Mouse (Mus musculus) MEL (cell line): Measurements from ENCODE around the gene Fign. TPM values are rescaled to one million over a fixed set of nuclear protein-coding genes. Genes with fewer than 3 reads are reported as not detected.

ENCODE experiments used
- DNase-seq: peaks from one replicate; pipeline ENCODE4 v3.0.0; 2011; ENCODE audit warnings: low read depth, low spot score
- H3K27ac ChIP-seq: 2 replicates; pipeline ENCODE4 v1.5.1; 2012; ENCODE audit warnings: low read depth, mild to moderate bottlenecking, control low read depth, low read length, moderate library complexity; ENCODE audit not compliant: control insufficient read depth
- H3K27me3 ChIP-seq, 2 experiments: fragments of 150-350 bp in 1 of 2; sonication (generic) in 1 of 2; 2 replicates each; pipeline ENCODE4 v1.6.1; 2012; ENCODE audit warnings: low read length in 2 of 2, mild to moderate bottlenecking in 2 of 2, improper control_type of control experiment in 1 of 2, moderate library complexity in 1 of 2; ENCODE audit not compliant: insufficient read depth in 2 of 2, control insufficient read depth in 1 of 2
- H3K36me3 ChIP-seq, 2 experiments: 2 replicates each; pipeline ENCODE4 v1.6.1; 2012 to 2014; ENCODE audit warnings: low read length in 2 of 2, improper control_type of control experiment in 1 of 2, inconsistent platforms in 1 of 2, mild to moderate bottlenecking in 1 of 2; ENCODE audit not compliant: insufficient read depth in 2 of 2, control insufficient read depth in 1 of 2
- H3K4me1 ChIP-seq, 2 experiments: fragments of 150-350 bp in 1 of 2; sonication (generic) in 1 of 2; 2 replicates each; pipeline ENCODE4 v1.6.1; 2012; ENCODE audit warnings: low read length in 2 of 2, improper control_type of control experiment in 1 of 2, mild to moderate bottlenecking in 1 of 2; ENCODE audit not compliant: insufficient read depth in 2 of 2, control insufficient read depth in 1 of 2
- H3K4me3 ChIP-seq, 2 experiments: fragments of 150-350 bp in 1 of 2; sonication (generic) in 1 of 2; 2 replicates each; pipeline ENCODE4 v1.5.1; 2012; ENCODE audit warnings: low read depth in 2 of 2, low read length in 2 of 2, mild to moderate bottlenecking in 2 of 2, moderate library complexity in 2 of 2, control low read depth in 1 of 2, improper control_type of control experiment in 1 of 2; ENCODE audit not compliant: control insufficient read depth in 1 of 2, insufficient read depth in 1 of 2
- H3K79me2 ChIP-seq: 2 replicates; pipeline ENCODE4 v1.6.1; 2012; ENCODE audit warnings: mild to moderate bottlenecking, low read length, moderate library complexity; ENCODE audit not compliant: control insufficient read depth, poor library complexity, insufficient read depth
- H3K9ac ChIP-seq: 2 replicates; pipeline ENCODE4 v1.6.1; 2012; ENCODE audit warnings: low read depth, mild to moderate bottlenecking, control low read depth, low read length, moderate library complexity; ENCODE audit not compliant: control insufficient read depth, poor library complexity, severe bottlenecking
- H3K9me3 ChIP-seq: fragments of 150-350 bp; sonication (generic); replicated peaks from 2 replicates; pipeline ENCODE4 v1.6.1; 2012; ENCODE audit warnings: mild to moderate bottlenecking, low read length, improper control_type of control experiment, moderate library complexity; ENCODE audit not compliant: insufficient read depth
- BHLHE40 ChIP-seq: IDR thresholded peaks from 2 replicates; pipeline ENCODE4 v1.6.1; 2012; ENCODE audit warnings: low read depth, mild to moderate bottlenecking, inconsistent platforms, low read length, improper control_type of control experiment, borderline replicate concordance
- CHD1 ChIP-seq: IDR thresholded peaks from 2 replicates; pipeline ENCODE4 v1.6.1; 2012; ENCODE audit warnings: low read depth, mild to moderate bottlenecking, inconsistent platforms, low read length, improper control_type of control experiment
- CTCF ChIP-seq, 3 experiments: IDR thresholded peaks in 2 of 3; conservative IDR thresholded peaks in 1 of 3; 2 replicates each; pipeline ENCODE4 v1.5.1; 2011 to 2012; ENCODE audit warnings: low read length in 3 of 3, low read depth in 2 of 3, mild to moderate bottlenecking in 2 of 3, improper control_type of control experiment in 1 of 3, inconsistent platforms in 1 of 3, mixed read lengths in 1 of 3, moderate library complexity in 1 of 3; ENCODE audit not compliant: control insufficient read depth in 1 of 3, insufficient read depth in 1 of 3, poor library complexity in 1 of 3, severe bottlenecking in 1 of 3
- EP300 ChIP-seq, 2 experiments: IDR thresholded peaks; 2 replicates each; pipeline ENCODE4 v1.6.1; 2011; ENCODE audit warnings: improper control_type of control experiment in 2 of 2, low read length in 2 of 2, low read depth in 1 of 2, mild to moderate bottlenecking in 1 of 2
- KAT2A ChIP-seq: conservative IDR thresholded peaks from 2 replicates; pipeline ENCODE4 v1.6.1; 2012; ENCODE audit warnings: low read depth, low read length, improper control_type of control experiment, inconsistent platforms
- MAFK ChIP-seq: IDR thresholded peaks from 2 replicates; pipeline ENCODE4 v1.6.1; 2011; ENCODE audit warnings: low read depth, mild to moderate bottlenecking, low read length, improper control_type of control experiment, borderline replicate concordance
- MEF2A ChIP-seq: IDR thresholded peaks from 2 replicates; pipeline ENCODE4 v1.6.1; 2014; ENCODE audit warnings: low read depth, mild to moderate bottlenecking, inconsistent platforms, low read length, improper control_type of control experiment; ENCODE audit not compliant: poor library complexity, insufficient replicate concordance, severe bottlenecking; ENCODE audit errors: extremely low read depth
- MXI1 ChIP-seq: IDR thresholded peaks from 2 replicates; pipeline ENCODE4 v1.6.1; 2011; ENCODE audit warnings: mild to moderate bottlenecking, low read depth, low read length, improper control_type of control experiment
- MYB ChIP-seq: IDR thresholded peaks from 2 replicates; pipeline ENCODE4 v1.6.1; 2011; ENCODE audit warnings: mild to moderate bottlenecking, low read depth, low read length, improper control_type of control experiment
- NELFE ChIP-seq: IDR thresholded peaks from 2 replicates; pipeline ENCODE4 v1.6.1; 2011; ENCODE audit warnings: low read depth, low read length, improper control_type of control experiment
- POLR2A ChIP-seq, 2 experiments: IDR thresholded peaks; 2 replicates each; pipeline ENCODE4 v1.6.1; 2011 to 2012; ENCODE audit warnings: low read length in 2 of 2, mild to moderate bottlenecking in 2 of 2, control low read depth in 1 of 2, improper control_type of control experiment in 1 of 2, low read depth in 1 of 2, moderate library complexity in 1 of 2; ENCODE audit not compliant: control insufficient read depth in 1 of 2, insufficient read depth in 1 of 2, poor library complexity in 1 of 2
- POLR2AphosphoS5 ChIP-seq: IDR thresholded peaks from 2 replicates; pipeline ENCODE4 v1.6.1; 2012; ENCODE audit warnings: low read depth, borderline replicate concordance, mild to moderate bottlenecking, inconsistent platforms, low read length, moderate library complexity, mixed read lengths
- TAL1 ChIP-seq: IDR thresholded peaks from 2 replicates; pipeline ENCODE4 v1.6.1; 2012; ENCODE audit warnings: mild to moderate bottlenecking, inconsistent platforms, low read length, moderate library complexity, mixed read lengths
- UBTF ChIP-seq: IDR thresholded peaks from 2 replicates; pipeline ENCODE4 v1.6.1; 2012; ENCODE audit warnings: low read depth, mild to moderate bottlenecking, inconsistent platforms, low read length, improper control_type of control experiment, moderate library complexity, borderline replicate concordance; ENCODE audit not compliant: insufficient read depth
- USF1 ChIP-seq: IDR thresholded peaks from 2 replicates; pipeline ENCODE4 v1.6.1; 2014; ENCODE audit warnings: low read depth, mild to moderate bottlenecking, inconsistent platforms, low read length, improper control_type of control experiment, moderate library complexity
- ZC3H11A ChIP-seq: IDR thresholded peaks from 2 replicates; pipeline ENCODE4 v1.6.1; 2012; ENCODE audit warnings: low read depth, mild to moderate bottlenecking, inconsistent platforms, low read length, improper control_type of control experiment
- ZMIZ1 ChIP-seq: IDR thresholded peaks from 2 replicates; pipeline ENCODE4 v1.6.1; 2012; ENCODE audit warnings: low read depth, mild to moderate bottlenecking, inconsistent platforms, low read length, improper control_type of control experiment, moderate library complexity
- ZNF384 ChIP-seq: IDR thresholded peaks from 2 replicates; pipeline ENCODE4 v1.6.1; 2012; ENCODE audit warnings: low read depth, mild to moderate bottlenecking, inconsistent platforms, low read length, improper control_type of control experiment
- polyA plus RNA-seq, 2 experiments: library from polyadenylated mRNA; stranded (reverse) in 1 of 2; unstranded in 1 of 2; fragments of >175 nt in 1 of 2; fragments of >200 nt in 1 of 2; gene quantifications; 2 replicates each; pipeline versions ENCODE4 v1.2.1 to v1.2.4; 2012; ENCODE audit warnings: low replicate concordance in 2 of 2, low read depth in 1 of 2; ENCODE audit not compliant: insufficient read length in 2 of 2, insufficient read depth in 1 of 2, missing spikeins in 1 of 2
- total RNA-seq: library from RNA; depleted of rRNA; stranded (reverse); fragments of 300-350 nt; gene quantifications from 2 replicates; pipeline ENCODE4 v1.2.3, GENCODE M21; 2012

Fign gene
- total and polyA plus RNA-seq, 3 experiments: not detected

DNA sequence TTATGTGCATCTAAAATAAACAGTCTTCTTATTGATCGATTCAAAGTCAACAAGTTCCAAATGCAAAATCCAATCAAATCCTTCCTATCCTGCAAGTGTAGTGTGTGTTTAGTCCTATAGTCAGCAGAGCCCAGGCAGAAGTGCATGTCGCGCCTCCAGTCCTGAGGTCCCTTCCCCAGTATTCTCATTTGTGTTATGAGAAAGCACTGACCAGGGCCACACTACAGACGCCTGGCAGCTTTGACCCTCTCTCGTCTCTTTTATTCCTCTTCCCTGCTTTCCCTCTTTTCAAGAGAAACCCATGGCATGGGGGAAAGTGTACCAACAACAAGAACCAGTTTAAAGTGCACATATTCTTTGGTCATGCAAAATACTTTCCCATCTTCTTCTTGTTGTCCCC, 2.3 kb downstream of the Fign start (continued):
- TF ChIP-seq POLR2A (IDR thresholded peaks at IDR 0.05; ENCODE audit: control insufficient read depth in 1 of 2, insufficient read depth in 1 of 2, low read depth in 1 of 2, low read length in 2 of 2, poor library complexity in 1 of 2): no peak
- no peak for TF ChIP-seq TAL1
- TF ChIP-seq ZNF384: no peak

DNA sequence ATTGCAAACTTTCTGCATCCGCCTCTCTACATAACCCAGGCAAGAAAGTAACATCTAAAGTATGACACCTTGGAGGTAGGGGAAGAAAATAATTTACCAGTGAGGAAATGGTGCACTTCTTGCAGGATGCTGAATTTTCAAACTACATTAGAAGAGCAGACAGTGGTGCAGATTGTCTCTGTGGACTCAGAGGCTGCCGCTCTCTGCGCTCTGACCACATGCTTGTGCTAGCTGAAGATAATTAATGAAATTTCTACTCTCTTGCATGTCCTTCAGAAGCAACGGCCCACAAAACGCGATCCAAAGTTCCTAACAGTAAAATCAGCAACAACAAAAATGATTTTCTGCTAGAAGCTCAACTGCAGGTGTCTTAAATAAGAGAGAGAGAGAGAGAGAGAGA, 4.8 kb downstream of the Fign start:
- no peak for TF ChIP-seq MEF2A
- no peak for TF ChIP-seq POLR2AphosphoS5
- TF ChIP-seq ZC3H11A: no peak
- no peak for TF ChIP-seq MXI1
- TF ChIP-seq USF1: no peak
- TF ChIP-seq ZNF384: no peak
- no peak for TF ChIP-seq KAT2A
- no peak for TF ChIP-seq MYB
- TF ChIP-seq NELFE: no peak
- TF ChIP-seq CTCF (IDR thresholded peaks at IDR 0.05 in 2 of 3, conservative IDR thresholded peaks at IDR 0.05 in 1 of 3; ENCODE audit: control insufficient read depth in 1 of 3, insufficient read depth in 1 of 3, low read depth in 2 of 3, low read length in 3 of 3, poor library complexity in 1 of 3, severe bottlenecking in 1 of 3): no peak
- no peak for TF ChIP-seq UBTF
- no peak for TF ChIP-seq EP300 (IDR thresholded peaks at IDR 0.05; ENCODE audit: low read depth in 1 of 2, low read length in 2 of 2)
- H3K9ac ChIP-seq: no peak overlapping the region
- H3K9me3 ChIP-seq: no peaks in the 10 kb centered on the region
- H3K27me3 ChIP-seq: no peaks in the 10 kb centered on the region
- H3K4me3 ChIP-seq: no peak overlapping the region
- no peak overlapping the region for H3K27ac ChIP-seq
- H3K36me3 ChIP-seq: no peaks in the 10 kb centered on the region
- H3K4me1 ChIP-seq: no peaks in the 10 kb centered on the region
- DNase-seq: no peak
- no peaks in the 10 kb centered on the region for H3K79me2 ChIP-seq

DNA sequence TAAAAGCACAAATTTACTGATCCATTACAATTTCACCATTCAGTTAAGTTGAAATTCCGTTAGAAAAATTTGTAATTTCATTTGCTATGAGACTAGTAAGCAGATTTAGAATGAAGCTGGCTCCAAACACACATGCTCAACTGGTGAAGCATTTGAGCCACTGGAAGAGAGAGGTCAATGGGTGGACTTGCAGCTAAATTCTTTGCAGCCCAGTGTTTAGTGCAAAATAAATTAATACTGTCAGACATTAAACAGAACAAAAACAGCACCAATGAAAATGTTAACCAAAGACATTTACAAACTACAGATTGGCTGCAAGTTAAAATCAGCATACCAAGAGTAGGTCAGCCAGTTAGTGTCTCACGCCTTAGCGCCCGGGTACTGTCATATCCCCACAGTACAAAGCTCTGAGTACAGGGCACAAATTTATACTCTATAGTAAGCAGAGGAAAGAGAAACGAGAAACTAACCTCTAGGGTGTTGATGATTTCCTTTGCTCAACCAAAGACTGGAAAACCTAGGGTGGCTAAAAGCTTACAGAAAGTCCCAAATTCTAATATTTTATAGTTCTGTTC, 13.9 kb downstream of the Fign start:
- no peak overlapping the region for H3K4me3 ChIP-seq
- no peaks in the 10 kb centered on the region for H3K36me3 ChIP-seq
- no peaks in the 10 kb centered on the region for H3K9me3 ChIP-seq
- H3K79me2 ChIP-seq: no peaks in the 10 kb centered on the region
- no peak overlapping the region for H3K9ac ChIP-seq
- no peaks in the 10 kb centered on the region for H3K27me3 ChIP-seq
- TF ChIP-seq MAFK (no peak), BHLHE40 (no peak), CHD1 (no peak), ZMIZ1 (no peak)
- no peak for DNase-seq
- H3K27ac ChIP-seq: no peak overlapping the region
- H3K4me1 ChIP-seq: no peaks in the 10 kb centered on the region
